Mouse (Mus musculus): ENCODE measurements around the gene Setd7.

The Setd7 gene

GRCm38 (mm10) chr3:51511983-51512382 lies 48.7 kb downstream of the Setd7 start:
- no peak for DNase-seq

DNA sequence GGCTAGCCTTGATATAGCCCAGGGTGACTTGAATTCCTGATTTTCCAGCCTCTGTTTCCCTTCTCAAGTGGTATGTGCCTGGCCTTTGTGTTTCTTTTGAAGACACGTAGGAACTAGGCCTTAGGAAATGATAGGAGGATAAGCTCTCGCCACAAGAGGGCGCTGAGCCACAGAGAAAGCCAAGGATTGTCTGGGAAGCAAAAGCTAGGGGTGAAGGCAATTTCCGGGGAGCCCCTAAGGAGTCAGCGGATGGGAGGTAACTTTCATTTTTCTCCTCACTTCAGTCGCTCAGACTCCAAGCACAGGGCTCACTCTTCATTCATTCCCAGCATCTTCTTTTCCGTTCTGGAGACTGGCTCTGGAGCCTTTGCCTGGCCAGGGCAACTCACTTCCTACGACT lies 49.8 kb downstream of the Setd7 start:
- DNase-seq = peak; percentile 49 to 76

GRCm38 (mm10) chr3:51505465-51505864 lies 55.2 kb downstream of the Setd7 start:
- peak; percentile 11 to 14 for DNase-seq

GRCm38 (mm10) chr3:51504385-51504952 lies 56.2 kb downstream of the Setd7 start:
- DNase-seq = no peak

GRCm38 (mm10) chr3:51499876-51500275 lies 60.8 kb downstream of the Setd7 start:
- DNase-seq = no peak

- DNase-seq = no peak
These were observed 62.0 kb downstream of the Setd7 start for GRCm38 (mm10) chr3:51498659-51499058.

- DNase-seq = no peak
These were observed 62.7 kb downstream of the Setd7 start for GRCm38 (mm10) chr3:51497978-51498377.

- DNase-seq = no peak
These were observed 65.0 kb downstream of the Setd7 start for GRCm38 (mm10) chr3:51495646-51496045.

DNA sequence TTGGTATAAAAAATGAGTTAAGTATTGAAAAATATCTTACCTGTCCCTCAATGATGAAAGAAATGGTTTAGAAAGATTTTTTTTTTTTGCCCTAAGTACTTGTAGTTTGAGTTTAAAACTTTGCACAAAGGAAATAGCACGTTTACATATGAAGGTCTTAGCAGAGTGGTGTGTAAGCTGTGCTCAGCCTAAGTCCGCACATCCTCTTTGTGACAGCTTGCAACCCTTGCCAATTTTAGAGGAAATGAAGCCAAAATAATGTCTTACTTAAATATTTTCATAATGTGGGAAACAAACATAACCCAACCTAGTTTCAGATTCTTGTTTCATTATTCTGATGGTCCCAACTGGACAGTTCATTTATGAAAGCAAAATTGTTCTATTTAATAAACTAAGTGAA lies 66.2 kb downstream of the Setd7 start:
- DNase-seq = no peak

DNA sequence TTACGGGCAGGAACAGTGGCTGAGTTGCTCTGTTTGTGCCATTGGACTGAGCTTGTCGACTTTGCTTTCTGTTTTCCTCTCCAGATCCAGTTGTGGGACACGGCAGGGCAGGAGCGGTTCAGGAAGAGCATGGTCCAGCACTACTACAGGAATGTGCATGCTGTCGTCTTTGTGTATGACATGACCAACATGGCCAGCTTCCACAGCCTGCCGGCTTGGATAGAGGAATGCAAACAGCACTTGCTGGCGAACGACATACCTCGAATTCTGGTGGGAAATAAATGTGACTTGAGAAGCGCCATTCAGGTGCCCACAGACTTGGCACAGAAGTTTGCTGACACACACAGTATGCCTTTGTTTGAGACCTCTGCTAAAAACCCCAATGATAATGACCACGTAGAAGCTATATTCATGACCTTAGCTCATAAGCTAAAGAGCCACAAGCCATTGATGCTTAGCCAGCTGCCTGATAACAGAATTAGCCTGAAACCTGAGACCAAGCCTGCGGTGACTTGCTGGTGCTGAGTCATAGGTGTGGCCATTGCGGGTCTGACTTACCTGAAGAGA lies 67.3 kb downstream of the Setd7 start:
- DNase-seq = no peak

GRCm38 (mm10) chr3:51490088-51490753 lies 70.5 kb downstream of the Setd7 start:
- no peak for DNase-seq

DNA sequence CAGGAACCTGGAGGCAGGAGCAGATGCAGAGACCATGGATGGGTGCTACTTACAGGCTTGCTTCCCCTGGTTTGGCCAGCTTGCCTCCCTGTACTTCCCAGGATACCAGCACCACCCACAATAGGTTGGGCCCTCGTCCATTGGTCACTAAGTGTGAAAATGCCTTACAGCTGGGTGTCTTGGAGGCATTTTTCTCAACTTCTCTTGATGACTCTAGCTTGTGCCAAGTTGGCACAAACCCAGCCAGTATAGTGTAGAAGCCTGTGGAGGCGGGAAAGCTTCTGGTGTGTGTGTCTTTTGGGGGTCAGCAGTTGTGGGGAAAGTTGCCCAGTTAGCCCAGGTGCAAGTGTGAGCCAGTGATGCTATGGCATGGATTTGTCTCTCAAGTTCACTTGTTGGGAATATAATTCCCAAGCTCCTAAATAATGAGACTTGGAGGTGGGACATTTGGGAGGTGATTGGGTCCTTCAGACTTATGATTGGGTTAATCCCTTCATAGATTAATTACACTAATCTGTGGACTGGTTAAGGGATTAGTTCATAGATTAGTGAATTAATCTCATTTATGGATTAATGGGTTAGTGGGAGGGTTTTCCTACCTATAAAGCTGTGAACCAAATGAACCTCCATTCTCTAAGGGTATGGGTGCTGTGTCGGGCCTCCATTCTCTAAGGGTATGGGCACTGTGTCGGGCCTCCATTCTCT lies 74.0 kb downstream of the Setd7 start:
- DNase-seq = no peak

- DNase-seq = no peak
These were observed 75.3 kb downstream of the Setd7 start for GRCm38 (mm10) chr3:51485347-51485746.

DNA sequence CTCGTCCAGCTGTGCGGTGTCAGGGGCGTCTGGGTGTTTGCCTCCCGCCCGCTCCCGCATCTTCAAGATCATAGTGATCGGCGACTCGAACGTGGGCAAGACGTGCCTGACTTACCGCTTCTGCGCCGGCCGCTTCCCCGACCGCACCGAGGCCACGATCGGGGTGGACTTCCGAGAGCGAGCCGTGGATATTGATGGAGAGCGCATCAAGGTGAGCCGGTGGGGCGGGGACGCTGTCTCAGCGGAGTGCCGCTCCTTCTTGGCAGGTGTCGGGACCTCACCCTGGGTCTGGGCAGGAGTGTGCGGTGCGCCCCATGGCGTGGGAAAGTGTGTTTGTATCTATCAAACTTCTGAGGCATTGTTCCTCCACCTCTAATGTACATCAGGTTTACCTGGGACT lies 76.3 kb downstream of the Setd7 start:
- no peak for DNase-seq

GRCm38 (mm10) chr3:51483741-51484359 lies 76.8 kb downstream of the Setd7 start, which contains the start of gene Rab33b:
Rab33b (plus strand) TSS chr3:51483920.
- peak; percentile 96 to 97 for DNase-seq

DNA sequence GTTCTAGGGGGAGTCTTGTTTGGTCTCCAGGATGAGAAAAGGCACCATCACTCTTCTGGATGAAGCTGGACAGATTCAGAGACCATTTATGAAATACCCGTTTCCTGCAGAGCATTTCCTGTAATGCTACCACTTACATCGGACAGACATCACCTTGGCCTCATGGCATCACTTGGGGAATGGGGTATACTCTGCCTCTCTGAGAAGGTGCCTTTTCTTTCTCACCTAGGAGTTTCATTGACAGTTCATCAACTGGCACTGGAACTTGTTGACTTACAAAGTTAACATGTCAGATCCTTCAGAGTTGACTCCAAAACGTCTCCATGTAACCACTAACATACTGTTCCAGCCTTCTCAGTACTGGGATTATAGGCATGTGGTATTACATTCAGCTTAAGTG lies 77.9 kb downstream of the Setd7 start:
- DNase-seq = no peak

- no peak for DNase-seq
These were observed 78.8 kb downstream of the Setd7 start for GRCm38 (mm10) chr3:51481881-51482280.

- DNase-seq = peak; percentile 12 to 29
These were observed 79.6 kb downstream of the Setd7 start for GRCm38 (mm10) chr3:51481059-51481458.

DNA sequence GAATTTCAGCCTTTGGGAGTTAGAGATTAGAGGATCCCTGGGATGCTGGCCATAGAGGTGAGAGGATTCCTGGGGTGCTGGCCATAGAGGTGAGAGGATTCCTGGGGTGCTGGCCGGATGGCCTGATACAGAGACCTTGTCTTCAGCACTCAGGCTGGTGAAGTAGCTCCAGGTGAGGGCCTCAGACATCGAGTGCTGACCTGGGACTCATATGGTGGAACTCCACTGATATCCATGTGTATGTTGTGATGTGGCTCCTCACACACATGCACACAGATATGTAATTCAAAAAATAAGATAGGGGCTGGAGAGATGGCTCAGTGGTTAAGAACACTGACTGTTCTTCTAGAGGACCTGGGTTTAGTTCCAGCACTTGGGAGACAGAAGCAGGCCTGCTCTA lies 80.8 kb downstream of the Setd7 start:
- no peak for DNase-seq

DNA sequence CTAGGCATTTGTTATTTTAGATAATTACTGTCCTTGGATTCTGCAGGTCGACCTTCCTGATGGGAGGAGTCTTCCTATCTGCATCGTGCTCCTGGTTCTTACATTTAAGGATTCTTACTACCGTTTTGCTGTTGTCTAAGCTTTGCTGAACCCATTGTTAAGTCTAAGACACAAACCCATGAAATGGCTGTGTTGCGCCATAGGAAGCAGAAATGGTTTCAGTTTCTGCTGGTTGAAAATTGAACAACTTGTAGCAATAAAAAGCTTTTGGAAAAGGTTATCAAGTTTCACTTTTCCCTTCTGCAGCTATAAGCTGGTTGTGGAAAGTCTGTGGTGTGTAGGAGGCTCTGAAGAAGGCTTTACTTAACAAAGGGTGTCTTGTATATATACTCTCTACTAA lies 85.0 kb downstream of the Setd7 start:
- DNase-seq = no peak

GRCm38 (mm10) chr3:51468530-51468929 lies 92.1 kb downstream of the Setd7 start:
- no peak for DNase-seq
